Mouse (Mus musculus) liver, embryonic 11.5 days (tissue): ENCODE measurements around the gene Bcl11b. TPM values are rescaled to one million over a fixed set of nuclear protein-coding genes. Genes with fewer than 3 reads are reported as not detected.
A peak's percentile ranks its signal among the peaks of the same experiment; 100 is the strongest.

Source experiments
- ATAC-seq: fragments of 200-750 bp; cut with Nextera tagmentation; replicated peaks from 2 replicates; pipeline ENCODE4 v1.8.0; 2017; ENCODE audit warnings: moderate number of reproducible peaks, mild to moderate bottlenecking, moderate TSS enrichment, moderate library complexity; ENCODE audit not compliant: low FRiP score
- DNase-seq: peaks from one replicate; pipeline ENCODE4 v3.0.0-alpha.2; 2017; ENCODE audit warnings: low spot score
- H3K27ac ChIP-seq: fragments of 300-500 bp; sonication (generic); 2 replicates; pipeline ENCODE4 v1.5.1; 2014; ENCODE audit warnings: mild to moderate bottlenecking, low read depth, low read length, control low read depth
- H3K27me3 ChIP-seq: fragments of 300-500 bp; sonication (generic); replicated peaks from 2 replicates; pipeline ENCODE4 v1.6.1; 2014; ENCODE audit warnings: low read length, mixed read lengths; ENCODE audit not compliant: control insufficient read depth, insufficient read depth
- H3K36me3 ChIP-seq: fragments of 300-500 bp; sonication (generic); 2 replicates; pipeline ENCODE4 v1.6.1; 2014; ENCODE audit warnings: mild to moderate bottlenecking, low read length, moderate library complexity, mixed read lengths; ENCODE audit not compliant: control insufficient read depth, insufficient read depth
- H3K4me1 ChIP-seq: fragments of 300-500 bp; sonication (generic); replicated peaks from 2 replicates; pipeline ENCODE4 v1.6.1; 2014; ENCODE audit warnings: low read length, mixed read lengths; ENCODE audit not compliant: control insufficient read depth, insufficient read depth
- H3K4me2 ChIP-seq: fragments of 300-500 bp; sonication (generic); 2 replicates; pipeline ENCODE4 v1.6.1; 2014; ENCODE audit warnings: mild to moderate bottlenecking, control low read depth, moderate library complexity
- H3K4me3 ChIP-seq: fragments of 300-500 bp; sonication (generic); 2 replicates; pipeline ENCODE4 v1.5.1; 2014; ENCODE audit warnings: low read depth, low read length, control low read depth
- H3K9ac ChIP-seq: fragments of 300-500 bp; sonication (generic); 2 replicates; pipeline ENCODE4 v1.6.1; 2014; ENCODE audit warnings: low read depth, low read length, control low read depth
- H3K9me3 ChIP-seq: fragments of 300-500 bp; sonication (generic); 2 replicates; pipeline ENCODE4 v1.6.1; 2016; ENCODE audit warnings: low read length, inconsistent platforms, mixed read lengths; ENCODE audit not compliant: control insufficient read depth
- WGBS: fragments of 180-500 bp; shearing (Covaris S2); extraction: QIAGEN DNeasy Blood & Tissue Kit; methylation state at CpG from one replicate; pipeline ENCODE4 v1.1.7; 2014; 5-methylcytosine and 5-hydroxymethylcytosine counted together
- polyA plus RNA-seq: library from polyadenylated mRNA; unstranded; fragments of >200 nt; fragmentation: Nextera tagmentation; extraction: Ambion mirVana; gene quantifications from 2 replicates; pipeline ENCODE4 v1.2.1, GENCODE M21; 2014

Gene Bcl11b
- polyA plus RNA-seq, 1 experiment from 2014 or later: 0.90 TPM

DNA sequence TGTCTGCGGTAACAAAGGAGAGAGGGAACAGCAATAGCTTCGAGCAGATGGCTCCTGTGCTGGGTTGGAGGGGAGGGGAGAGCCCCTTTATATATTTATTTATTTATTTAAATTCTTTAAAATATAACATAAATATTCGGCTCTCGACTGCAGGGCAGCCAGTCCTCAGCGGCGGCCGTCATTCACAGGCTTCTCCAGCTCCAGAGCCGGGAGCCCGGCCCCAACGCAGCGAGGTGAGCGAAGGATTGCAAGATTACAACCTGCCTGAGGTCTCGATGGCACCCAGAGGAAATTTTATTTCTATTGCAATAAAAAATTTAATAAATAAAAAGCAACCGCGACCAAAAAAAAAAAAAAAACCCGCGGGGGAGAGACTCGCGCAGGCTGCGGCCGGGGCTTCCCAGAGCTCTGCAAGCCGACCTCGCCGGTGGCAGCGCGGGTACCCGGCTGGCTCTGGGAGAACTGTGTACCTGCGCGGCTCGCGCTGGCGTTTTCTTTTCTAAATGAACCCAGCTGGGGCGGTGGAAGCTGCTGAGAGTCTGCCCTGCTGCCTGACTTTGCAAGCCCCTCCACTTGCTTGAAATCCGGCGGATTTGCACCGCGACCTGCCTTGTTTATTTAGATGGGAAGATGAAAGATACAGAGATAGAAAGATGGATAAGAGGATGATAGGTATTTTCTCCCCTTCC lies 1.6 kb downstream of the Bcl11b start:
- no peak for ATAC-seq
- Histone ChIP-seq H3K4me2 (peak overlapping the region; percentile 77), H3K27ac (no peak overlapping the region), H3K27me3 (peaks cover 83% of the 10 kb centered on the region), H3K4me3 (peak overlapping the region; percentile 56), H3K4me1 (peaks cover 2% of the 10 kb centered on the region; the same call in 1 of the 2 replicates), H3K9me3 (no peaks in the 10 kb centered on the region), H3K36me3 (no peaks in the 10 kb centered on the region), H3K9ac (no peak overlapping the region)
- WGBS: 3% methylated on average over 36 of the region's 37 CpGs
- no peak for DNase-seq

- Histone ChIP-seq H3K9me3 (no peaks in the 10 kb centered on the region), H3K4me3 (no peak overlapping the region), H3K27me3 (peaks cover 72% of the 10 kb centered on the region), H3K36me3 (no peaks in the 10 kb centered on the region), H3K27ac (no peak overlapping the region), H3K9ac (no peak overlapping the region), H3K4me1 (no peaks in the 10 kb centered on the region; the same call in 1 of the 2 replicates), H3K4me2 (no peak overlapping the region)
- no peak for DNase-seq
- no peak for ATAC-seq
- 29% methylated on average over 2 of the region's 2 CpGs for WGBS
Observed at GRCm38 (mm10) chr12:108000715-108001080, 2.7 kb downstream of the Bcl11b start.

- DNase-seq: no peak
- peaks cover 65% of the 10 kb centered on the region for H3K27me3 ChIP-seq
- H3K4me3 ChIP-seq: no peak overlapping the region
- no peak overlapping the region for H3K27ac ChIP-seq
- no peaks in the 10 kb centered on the region for H3K36me3 ChIP-seq
- H3K9me3 ChIP-seq: no peaks in the 10 kb centered on the region
- 60% methylated on average over 15 of the region's 15 CpGs for WGBS
- H3K4me2 ChIP-seq: no peak overlapping the region
- ATAC-seq: no peak
- no peaks in the 10 kb centered on the region; the same call in 1 of the 2 replicates for H3K4me1 ChIP-seq
- H3K9ac ChIP-seq: no peak overlapping the region
Observed at GRCm38 (mm10) chr12:107999751-108000714, 3.4 kb downstream of the Bcl11b start.

DNA sequence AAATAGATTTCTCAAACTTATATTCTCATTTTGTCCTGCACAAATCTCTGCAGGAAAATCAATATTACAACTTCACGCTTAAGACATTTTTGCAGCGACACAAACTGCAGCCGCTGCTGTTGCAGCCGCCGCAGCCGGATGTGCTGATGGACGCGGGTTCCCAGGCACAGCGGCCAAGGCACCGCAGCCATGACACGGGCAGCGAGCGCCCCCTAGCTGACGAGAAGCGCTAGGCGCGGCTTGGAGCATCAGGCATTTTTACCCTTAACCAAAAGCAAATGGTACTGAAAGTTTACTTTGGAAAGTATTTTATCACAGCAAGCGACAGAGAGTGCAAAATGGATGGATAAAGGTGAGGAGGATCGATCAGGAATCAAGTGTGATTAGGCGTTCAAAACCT lies 4.7 kb downstream of the Bcl11b start:
- H3K27me3 ChIP-seq: peaks cover 53% of the 10 kb centered on the region
- H3K4me1 ChIP-seq: no peaks in the 10 kb centered on the region
- WGBS: 2% methylated on average over 20 of the region's 20 CpGs
- ATAC-seq (no peak), DNase-seq (peak; percentile 74)
- H3K9me3 ChIP-seq: no peaks in the 10 kb centered on the region
- H3K9ac ChIP-seq: no peak overlapping the region
- 0 out of 2 replicates have a peak overlapping the region, but pooled peaks have one; percentile 14 for H3K4me2 ChIP-seq
- H3K4me3 ChIP-seq: no peak overlapping the region
- H3K27ac ChIP-seq: no peak overlapping the region
- no peaks in the 10 kb centered on the region for H3K36me3 ChIP-seq

DNA sequence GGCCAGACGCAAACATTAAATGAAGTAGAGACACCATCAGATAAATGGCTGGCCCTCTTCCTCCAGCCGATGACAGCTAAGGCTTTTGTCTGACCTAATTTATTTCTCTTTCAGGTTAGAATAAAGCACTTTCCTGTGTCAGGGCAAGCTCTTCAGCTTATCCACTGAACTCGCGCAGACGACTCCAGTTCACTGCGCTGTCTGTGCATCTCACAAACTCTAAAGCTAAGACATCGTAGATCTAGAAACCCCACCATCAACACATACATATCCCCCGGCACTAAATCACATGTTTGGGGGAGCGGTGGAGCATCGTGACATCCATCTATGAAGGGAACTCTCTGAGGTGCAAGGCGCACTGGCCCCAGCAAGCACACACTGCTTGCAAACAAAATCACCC lies 5.5 kb downstream of the Bcl11b start:
- Histone ChIP-seq H3K4me3 (no peak overlapping the region), H3K4me1 (no peaks in the 10 kb centered on the region), H3K9ac (no peak overlapping the region), H3K27ac (no peak overlapping the region), H3K27me3 (peaks cover 44% of the 10 kb centered on the region), H3K9me3 (no peaks in the 10 kb centered on the region), H3K4me2 (no peak overlapping the region), H3K36me3 (no peaks in the 10 kb centered on the region)
- WGBS: 67% methylated on average over 11 of the region's 11 CpGs
- ATAC-seq (no peak), DNase-seq (no peak)

DNA sequence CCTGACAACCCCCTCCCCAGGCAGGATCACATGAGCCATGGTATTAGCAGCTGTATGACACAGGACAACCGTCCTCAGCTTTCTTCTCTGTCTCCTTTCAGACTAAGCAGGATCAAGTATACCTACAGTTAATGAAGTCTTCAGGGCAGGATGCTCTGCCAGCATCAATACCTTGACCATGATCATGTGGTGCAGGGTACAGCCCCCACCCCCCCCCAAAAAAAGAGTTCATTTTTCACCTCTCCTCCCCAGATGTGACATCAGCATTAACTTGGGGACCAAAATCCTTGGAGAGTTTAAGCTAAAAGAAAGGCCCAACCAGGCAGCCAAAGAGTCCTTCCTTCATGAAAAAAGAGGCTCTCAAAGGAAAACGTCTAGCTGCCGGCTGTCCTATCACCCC lies 6.2 kb downstream of the Bcl11b start:
- Histone ChIP-seq H3K9ac (no peak overlapping the region), H3K4me3 (no peak overlapping the region), H3K4me1 (no peaks in the 10 kb centered on the region), H3K27me3 (peaks cover 38% of the 10 kb centered on the region), H3K4me2 (no peak overlapping the region), H3K9me3 (no peaks in the 10 kb centered on the region), H3K36me3 (no peaks in the 10 kb centered on the region), H3K27ac (no peak overlapping the region)
- no peak for ATAC-seq
- DNase-seq: no peak
- 43% methylated on average over 3 of the region's 3 CpGs for WGBS

GRCm38 (mm10) chr12:107996773-107997172 lies 6.6 kb downstream of the Bcl11b start:
- ATAC-seq (no peak), DNase-seq (no peak)
- peaks cover 33% of the 10 kb centered on the region for H3K27me3 ChIP-seq
- H3K36me3 ChIP-seq: no peaks in the 10 kb centered on the region
- no peaks in the 10 kb centered on the region for H3K4me1 ChIP-seq
- H3K9me3 ChIP-seq: no peaks in the 10 kb centered on the region
- no peak overlapping the region for H3K9ac ChIP-seq
- H3K27ac ChIP-seq: no peak overlapping the region
- H3K4me3 ChIP-seq: no peak overlapping the region
- 46% methylated on average over 4 of the region's 4 CpGs for WGBS
- H3K4me2 ChIP-seq: no peak overlapping the region

DNA sequence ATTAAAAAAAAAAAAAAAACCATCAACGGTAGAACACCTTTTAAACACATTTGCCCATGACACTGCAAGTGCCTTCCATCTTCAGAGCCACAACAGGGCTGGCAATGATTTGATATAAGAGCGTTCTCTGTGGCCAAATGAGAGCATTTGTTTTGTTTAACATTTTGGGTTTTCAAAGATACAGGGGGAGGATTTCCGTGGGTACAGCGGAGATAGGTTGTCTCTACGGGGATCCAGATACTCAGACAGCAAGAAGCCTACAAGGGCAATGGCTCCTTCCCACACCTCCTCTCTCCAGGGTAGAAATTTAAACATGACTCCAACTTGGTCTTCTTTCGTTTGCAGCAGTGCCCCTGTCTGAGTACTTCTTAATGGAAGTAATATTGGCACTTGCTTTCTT lies 7.2 kb downstream of the Bcl11b start:
- 70% methylated on average over 6 of the region's 6 CpGs for WGBS
- Histone ChIP-seq H3K27ac (no peak overlapping the region), H3K9ac (no peak overlapping the region), H3K9me3 (no peaks in the 10 kb centered on the region), H3K36me3 (no peaks in the 10 kb centered on the region), H3K4me3 (no peak overlapping the region), H3K4me2 (no peak overlapping the region), H3K27me3 (peaks cover 27% of the 10 kb centered on the region), H3K4me1 (no peaks in the 10 kb centered on the region)
- ATAC-seq: no peak
- no peak for DNase-seq
